Mouse (Mus musculus) neural tube, embryonic 14.5 days (tissue): Measurements from ENCODE around the gene Ntrk3. TPM values are rescaled to one million over a fixed set of nuclear protein-coding genes. Genes with fewer than 3 reads are reported as not detected.
A peak's percentile ranks its signal among the peaks of the same experiment; 100 is the strongest.

Experiments used
- ATAC-seq: fragments of 200-750 bp; cut with Nextera tagmentation; 2 replicates; pipeline ENCODE4 v1.8.0; 2017; ENCODE audit warnings: low read depth, mild to moderate bottlenecking, moderate TSS enrichment, moderate library complexity
- H3K27ac ChIP-seq: fragments of 300-500 bp; sonication (generic); 2 replicates; pipeline ENCODE4 v1.5.1; 2014; ENCODE audit warnings: low read depth, mild to moderate bottlenecking, control low read depth, low read length, moderate library complexity, mixed read lengths
- H3K27me3 ChIP-seq: fragments of 300-500 bp; sonication (generic); 2 replicates; pipeline ENCODE4 v1.6.1; 2014; ENCODE audit warnings: low read length; ENCODE audit not compliant: control insufficient read depth, insufficient read depth
- H3K36me3 ChIP-seq: fragments of 300-500 bp; sonication (generic); 2 replicates; pipeline ENCODE4 v1.6.1; 2014; ENCODE audit warnings: low read length, mixed read lengths; ENCODE audit not compliant: control insufficient read depth, insufficient read depth
- H3K4me1 ChIP-seq: fragments of 300-500 bp; sonication (generic); 2 replicates; pipeline ENCODE4 v1.6.1; 2014; ENCODE audit warnings: low read length; ENCODE audit not compliant: control insufficient read depth, insufficient read depth
- H3K4me2 ChIP-seq: fragments of 300-500 bp; sonication (generic); 2 replicates; pipeline ENCODE4 v1.6.1; 2014; ENCODE audit warnings: mild to moderate bottlenecking, low read depth, low read length, control low read depth
- H3K4me3 ChIP-seq: fragments of 300-500 bp; sonication (generic); 2 replicates; pipeline ENCODE4 v1.5.1; 2014; ENCODE audit warnings: low read depth, low read length, control low read depth, mixed read lengths
- H3K9ac ChIP-seq: fragments of 300-500 bp; sonication (generic); replicated peaks from 2 replicates; pipeline ENCODE4 v1.6.1; 2014; ENCODE audit warnings: low read depth, mild to moderate bottlenecking, control low read depth, low read length, mixed read lengths
- H3K9me3 ChIP-seq: fragments of 300-500 bp; sonication (generic); 2 replicates; pipeline ENCODE4 v1.6.1; 2016; ENCODE audit warnings: low read length; ENCODE audit not compliant: control insufficient read depth
- WGBS: fragments of 180-500 bp; shearing (Covaris S2); extraction: QIAGEN DNeasy Blood & Tissue Kit; methylation state at CpG from one replicate; pipeline ENCODE4 v1.1.7; 2014; 5-methylcytosine and 5-hydroxymethylcytosine counted together
- polyA plus RNA-seq: library from polyadenylated mRNA; unstranded; fragments of >200 nt; fragmentation: Nextera tagmentation; extraction: Ambion mirVana; gene quantifications from 2 replicates; pipeline ENCODE4 v1.2.1, GENCODE M21; 2014

The Ntrk3 gene
- polyA plus RNA-seq, 1 experiment from 2014 or later = 38.6 TPM

DNA sequence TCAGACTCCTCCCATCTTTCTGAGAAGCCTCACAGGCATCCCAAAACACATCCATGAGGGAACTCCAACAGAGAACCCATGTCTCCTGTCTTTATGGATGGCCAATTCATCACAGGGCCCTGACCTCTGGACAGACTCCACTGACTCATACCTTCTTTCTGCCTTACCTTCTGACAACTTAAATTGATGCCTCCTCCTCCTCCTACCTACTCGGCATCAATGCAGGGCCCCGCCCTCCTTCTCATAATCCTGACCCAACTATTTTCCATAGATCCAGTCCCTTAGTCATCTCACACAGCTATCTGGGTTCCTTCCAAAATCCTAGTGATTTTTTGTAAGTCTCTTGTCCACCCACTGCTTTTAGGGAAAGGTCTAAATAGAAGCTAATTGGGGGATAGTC, 78.0 kb downstream of the Ntrk3 start:
- no peaks in the 10 kb centered on the region for H3K27me3 ChIP-seq
- 87% methylated on average over 2 of the region's 2 CpGs for WGBS
- H3K4me1 ChIP-seq = no peaks in the 10 kb centered on the region

DNA sequence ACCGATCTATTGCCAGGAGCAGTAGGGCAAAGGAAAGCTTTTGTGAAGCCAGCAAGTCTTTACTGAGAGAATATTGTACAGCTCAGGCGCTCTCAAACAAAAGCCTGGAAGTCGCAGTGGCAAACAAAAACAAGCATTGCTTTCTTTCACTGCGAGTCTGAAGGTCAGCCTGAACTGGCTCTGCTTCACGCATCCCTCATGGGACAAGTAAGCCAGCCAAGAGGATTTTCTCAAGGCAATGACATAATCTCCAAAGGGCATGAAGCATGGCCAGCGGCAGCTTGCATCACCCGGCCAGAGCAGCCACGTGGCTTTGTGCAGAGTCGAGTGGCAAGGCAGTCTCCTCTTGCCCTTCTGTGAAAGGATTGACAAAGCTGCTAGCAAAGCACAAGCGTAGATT, 79.8 kb downstream of the Ntrk3 start:
- WGBS = 52% methylated on average over 10 of the region's 10 CpGs
- no peak overlapping the region for H3K4me3 ChIP-seq
- H3K4me1 ChIP-seq = 0 out of 2 replicates have a peak, but pooled peaks cover 2% of the 10 kb centered on the region
- H3K36me3 ChIP-seq = no peaks in the 10 kb centered on the region
- H3K27me3 ChIP-seq = no peaks in the 10 kb centered on the region
- no peak overlapping the region for H3K9ac ChIP-seq
- H3K27ac ChIP-seq = no peak overlapping the region
- no peaks in the 10 kb centered on the region for H3K9me3 ChIP-seq
- peak; percentile 46; the same call in 1 of the 2 replicates for ATAC-seq
- H3K4me2 ChIP-seq = no peak overlapping the region

More for the DNA sequence above, 78.0 kb downstream of the Ntrk3 start:
- H3K9ac ChIP-seq = no peak overlapping the region
- no peaks in the 10 kb centered on the region for H3K36me3 ChIP-seq
- H3K27ac ChIP-seq = no peak overlapping the region
- no peak for ATAC-seq
- no peaks in the 10 kb centered on the region for H3K9me3 ChIP-seq
- no peak overlapping the region for H3K4me3 ChIP-seq
- no peak overlapping the region for H3K4me2 ChIP-seq

DNA sequence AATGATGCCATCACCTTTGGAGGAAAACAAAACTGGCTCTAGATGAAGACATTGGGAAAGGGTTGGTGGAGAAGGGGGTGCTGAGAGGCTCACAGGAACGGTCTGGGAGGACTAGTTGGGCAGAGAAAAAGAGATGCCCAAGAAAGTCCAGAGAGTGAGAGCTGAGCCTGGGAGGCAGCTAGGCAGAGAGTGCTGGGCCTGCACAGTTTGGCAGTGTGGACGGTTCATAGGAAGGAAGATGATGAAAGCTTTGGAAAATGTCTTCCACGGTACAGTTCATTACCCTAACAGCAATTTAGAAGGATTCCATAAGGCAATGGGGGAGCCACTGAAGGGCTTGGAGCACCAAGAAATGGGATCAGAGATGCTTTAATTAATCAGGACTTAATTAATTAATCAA, 81.6 kb downstream of the Ntrk3 start:
- 0 out of 2 replicates have a peak, but pooled peaks cover 3% of the 10 kb centered on the region for H3K4me1 ChIP-seq
- H3K27ac ChIP-seq = no peak overlapping the region
- no peak for ATAC-seq
- no peak overlapping the region for H3K4me2 ChIP-seq
- no peaks in the 10 kb centered on the region for H3K9me3 ChIP-seq
- WGBS = 61% methylated on average over 3 of the region's 3 CpGs
- H3K9ac ChIP-seq = no peak overlapping the region
- no peaks in the 10 kb centered on the region for H3K27me3 ChIP-seq
- H3K4me3 ChIP-seq = no peak overlapping the region
- no peaks in the 10 kb centered on the region for H3K36me3 ChIP-seq

DNA sequence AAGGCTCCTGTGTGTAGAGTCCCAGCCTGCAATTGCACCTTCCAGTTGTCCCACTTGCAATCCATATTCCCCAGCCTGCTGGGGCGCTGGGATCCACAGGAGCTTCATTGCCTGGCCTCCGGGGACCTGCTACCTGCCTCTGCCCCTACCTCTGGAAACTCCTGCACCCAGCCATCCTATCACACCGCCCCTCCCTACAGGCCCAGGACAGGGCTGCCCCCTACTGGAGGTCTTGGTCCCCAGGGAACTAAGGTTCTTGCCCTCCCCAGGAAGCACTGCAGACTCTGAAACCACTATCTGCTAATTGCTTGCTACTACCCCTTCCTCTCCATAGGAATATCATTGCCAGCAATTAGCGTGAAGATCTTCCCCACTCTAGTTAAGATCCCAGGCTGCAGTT, 84.1 kb downstream of the Ntrk3 start:
- Histone ChIP-seq H3K9me3 (no peaks in the 10 kb centered on the region), H3K4me1 (0 out of 2 replicates have a peak, but pooled peaks cover 3% of the 10 kb centered on the region), H3K4me2 (no peak overlapping the region), H3K9ac (no peak overlapping the region), H3K4me3 (no peak overlapping the region), H3K27ac (no peak overlapping the region), H3K36me3 (no peaks in the 10 kb centered on the region), H3K27me3 (no peaks in the 10 kb centered on the region)
- ATAC-seq = no peak; the same call in 1 of the 2 replicates
- 30% methylated on average over 4 of the region's 4 CpGs for WGBS

DNA sequence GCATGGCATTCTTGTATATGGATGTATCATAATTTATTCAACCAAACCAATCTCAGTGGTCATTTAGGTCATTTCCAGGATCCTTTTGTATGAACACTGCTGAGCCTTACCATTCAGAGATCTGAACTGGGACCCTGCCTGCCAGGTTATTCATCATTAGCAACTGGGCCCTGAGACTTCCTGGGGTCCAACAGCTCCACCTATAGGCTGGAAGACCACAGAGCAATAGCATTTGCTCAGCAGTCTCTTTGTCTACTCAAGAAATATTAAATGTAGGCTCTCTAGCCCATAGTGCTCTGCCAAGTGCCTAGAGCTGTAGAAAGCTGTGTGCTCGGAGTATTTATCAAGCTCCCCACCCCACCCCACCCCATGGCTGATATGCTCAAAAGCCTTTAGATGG, 85.5 kb downstream of the Ntrk3 start:
- Histone ChIP-seq H3K4me3 (no peak overlapping the region), H3K27ac (no peak overlapping the region), H3K36me3 (no peaks in the 10 kb centered on the region), H3K9me3 (no peaks in the 10 kb centered on the region), H3K4me1 (0 out of 2 replicates have a peak, but pooled peaks cover 3% of the 10 kb centered on the region), H3K9ac (no peak overlapping the region), H3K27me3 (no peaks in the 10 kb centered on the region), H3K4me2 (no peak overlapping the region)
- 69% methylated on average over 1 of the region's 1 CpGs for WGBS
- ATAC-seq = no peak

DNA sequence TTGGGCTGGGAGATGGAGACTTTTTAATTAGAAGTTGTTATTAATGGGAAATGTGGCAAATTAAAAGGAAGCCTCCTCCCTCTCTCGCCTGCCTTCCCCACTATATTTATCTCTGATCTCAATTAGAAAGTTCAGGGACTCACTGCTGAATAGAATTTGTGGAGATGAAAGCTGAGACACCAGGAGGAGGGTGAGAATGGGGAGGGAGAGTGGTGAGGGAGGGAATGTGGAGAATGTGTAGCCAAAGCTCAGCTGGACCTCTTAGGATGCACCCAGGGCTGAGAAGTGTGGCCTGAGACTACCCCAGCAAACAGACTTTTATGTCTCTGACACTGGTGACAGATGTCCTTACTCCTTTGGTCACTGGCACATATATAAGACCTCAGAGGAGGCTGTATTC, 86.3 kb downstream of the Ntrk3 start:
- H3K4me2 ChIP-seq = no peak overlapping the region
- 0 out of 2 replicates have a peak, but pooled peaks cover 3% of the 10 kb centered on the region for H3K4me1 ChIP-seq
- H3K36me3 ChIP-seq = no peaks in the 10 kb centered on the region
- H3K9me3 ChIP-seq = no peaks in the 10 kb centered on the region
- H3K4me3 ChIP-seq = no peak overlapping the region
- ATAC-seq = no peak
- no peaks in the 10 kb centered on the region for H3K27me3 ChIP-seq
- WGBS = 44% methylated on average over 1 of the region's 1 CpGs
- no peak overlapping the region for H3K9ac ChIP-seq
- H3K27ac ChIP-seq = no peak overlapping the region

DNA sequence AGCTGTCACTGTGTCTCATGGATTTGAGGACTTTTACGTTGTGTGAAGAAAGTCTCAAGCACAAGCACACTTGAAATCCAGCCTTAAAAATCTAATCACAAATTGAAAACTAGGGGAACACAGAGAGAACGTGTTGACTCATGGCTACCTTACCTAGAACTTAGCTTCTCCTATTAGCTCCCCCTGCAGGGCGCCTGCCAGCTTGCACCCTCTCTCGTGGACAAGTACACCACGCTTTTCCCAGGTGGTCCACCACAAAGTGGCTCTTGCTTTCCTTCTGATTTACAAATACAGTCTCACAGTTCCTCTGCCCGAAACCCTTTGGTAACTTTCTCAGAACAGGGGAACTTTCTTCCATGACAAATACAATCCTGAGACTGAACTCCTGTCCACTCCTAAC, 94.1 kb downstream of the Ntrk3 start:
- Histone ChIP-seq H3K27ac (no peak overlapping the region), H3K36me3 (no peaks in the 10 kb centered on the region), H3K9me3 (no peaks in the 10 kb centered on the region), H3K9ac (no peak overlapping the region), H3K27me3 (no peaks in the 10 kb centered on the region), H3K4me2 (no peak overlapping the region), H3K4me1 (no peaks in the 10 kb centered on the region), H3K4me3 (no peak overlapping the region)
- ATAC-seq = no peak
- WGBS = 64% methylated on average over 6 of the region's 6 CpGs

DNA sequence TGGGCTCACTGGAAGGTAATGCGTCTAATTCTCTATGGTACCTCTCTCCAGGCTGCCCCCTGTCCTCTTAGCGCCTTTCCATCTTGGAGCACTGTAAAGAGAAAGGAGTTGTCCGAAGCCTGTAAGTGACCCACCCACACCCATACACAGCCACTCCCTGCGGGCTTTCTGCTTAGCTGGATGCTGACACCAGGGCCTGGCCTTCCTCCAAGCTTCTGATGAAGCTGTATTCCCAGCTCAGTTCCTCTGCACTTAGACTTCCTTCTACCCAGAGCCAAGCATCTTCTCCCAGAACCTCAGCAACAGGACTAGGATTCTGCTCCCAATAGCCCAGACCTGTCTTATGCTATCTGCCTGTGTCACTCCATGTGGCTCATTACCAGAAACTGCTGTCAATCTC, 114.1 kb downstream of the Ntrk3 start:
- no peaks in the 10 kb centered on the region for H3K27me3 ChIP-seq
- no peaks in the 10 kb centered on the region for H3K9me3 ChIP-seq
- H3K9ac ChIP-seq = no peak overlapping the region
- no peak overlapping the region for H3K27ac ChIP-seq
- peaks cover 4% of the 10 kb centered on the region for H3K4me1 ChIP-seq
- no peaks in the 10 kb centered on the region for H3K36me3 ChIP-seq
- no peak overlapping the region for H3K4me2 ChIP-seq
- WGBS = 62% methylated on average over 4 of the region's 4 CpGs
- no peak overlapping the region for H3K4me3 ChIP-seq
- ATAC-seq = no peak

DNA sequence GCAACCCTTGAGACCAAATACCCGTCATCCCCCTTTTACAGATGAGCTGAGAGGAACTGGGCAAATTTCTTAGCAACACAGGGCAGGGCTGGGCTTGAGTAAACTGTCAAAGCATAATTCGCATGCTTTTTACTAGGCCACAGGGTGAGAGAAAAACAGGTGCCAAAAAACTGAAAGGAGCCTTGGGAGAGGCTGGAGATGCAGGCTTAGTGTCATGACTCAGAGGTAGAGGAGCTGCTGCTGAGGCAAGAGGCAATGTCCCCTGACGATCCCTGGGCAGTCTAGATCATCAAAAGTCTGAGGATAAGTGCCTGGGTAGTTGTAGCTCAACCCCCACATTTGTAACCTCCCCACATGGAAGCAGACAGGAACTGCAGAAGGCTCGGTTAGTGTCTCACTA, 116.7 kb downstream of the Ntrk3 start:
- Histone ChIP-seq H3K4me1 (peaks cover 4% of the 10 kb centered on the region), H3K36me3 (no peaks in the 10 kb centered on the region), H3K4me3 (no peak overlapping the region), H3K9me3 (no peaks in the 10 kb centered on the region), H3K27me3 (no peaks in the 10 kb centered on the region), H3K27ac (no peak overlapping the region), H3K9ac (no peak overlapping the region), H3K4me2 (no peak overlapping the region)
- no peak for ATAC-seq
- WGBS = 53% methylated on average over 4 of the region's 4 CpGs
